Mouse (Mus musculus) kidney, embryonic 16.5 days (tissue): ENCODE measurements around the gene Gphn. TPM values are rescaled to one million over a fixed set of nuclear protein-coding genes. Genes with fewer than 3 reads are reported as not detected.
A peak's percentile ranks its signal among the peaks of the same experiment; 100 is the strongest.

Experiments used
- ATAC-seq: fragments of 200-750 bp; cut with Nextera tagmentation; 2 replicates; pipeline ENCODE4 v1.8.0; 2017; ENCODE audit warnings: moderate TSS enrichment; ENCODE audit not compliant: low FRiP score, low TSS enrichment
- H3K27ac ChIP-seq: fragments of 300-500 bp; sonication (generic); 2 replicates; pipeline ENCODE4 v1.5.1; 2014; ENCODE audit warnings: low read length
- H3K27me3 ChIP-seq: fragments of 300-500 bp; sonication (generic); 2 replicates; pipeline ENCODE4 v1.6.1; 2014; ENCODE audit warnings: low read length, control low read depth, mixed read lengths; ENCODE audit not compliant: insufficient read depth
- H3K36me3 ChIP-seq: fragments of 300-500 bp; sonication (generic); 2 replicates; pipeline ENCODE4 v1.6.1; 2014; ENCODE audit warnings: low read length, control low read depth, mixed read lengths; ENCODE audit not compliant: insufficient read depth
- H3K4me1 ChIP-seq: fragments of 300-500 bp; sonication (generic); 2 replicates; pipeline ENCODE4 v1.6.1; 2014; ENCODE audit warnings: low read length, control low read depth, mixed read lengths; ENCODE audit not compliant: insufficient read depth
- H3K4me2 ChIP-seq: fragments of 300-500 bp; sonication (generic); replicated peaks from 2 replicates; pipeline ENCODE4 v1.6.1; 2014; ENCODE audit warnings: low read depth, low read length
- H3K4me3 ChIP-seq: fragments of 300-500 bp; sonication (generic); 2 replicates; pipeline ENCODE4 v1.5.1; 2014; ENCODE audit warnings: mild to moderate bottlenecking, low read length
- H3K9ac ChIP-seq: fragments of 300-500 bp; sonication (generic); replicated peaks from 2 replicates; pipeline ENCODE4 v1.6.1; 2014; ENCODE audit warnings: low read length
- H3K9me3 ChIP-seq: fragments of 300-500 bp; sonication (generic); 2 replicates; pipeline ENCODE4 v1.6.1; 2016; ENCODE audit warnings: low read length, control low read depth
- WGBS: fragments of 180-500 bp; shearing (Covaris S2); extraction: QIAGEN DNeasy Blood & Tissue Kit; methylation state at CpG from one replicate; pipeline ENCODE4 v1.1.7; 2014; 5-methylcytosine and 5-hydroxymethylcytosine counted together
- polyA plus RNA-seq: library from polyadenylated mRNA; unstranded; fragments of >200 nt; fragmentation: Nextera tagmentation; extraction: Ambion mirVana; gene quantifications from 2 replicates; pipeline ENCODE4 v1.2.1, GENCODE M21; 2015

The Gphn gene
- polyA plus RNA-seq, result 16.9 and 17.4 TPM in 2 replicates

GRCm38 (mm10) chr12:78225707-78226518, at the start of gene Gphn:
TSS of gene Gphn (plus strand) at chr12:78226379.
- Histone ChIP-seq H3K9ac (peak within 1 kb of the TSS; percentile 86), H3K36me3 (no peaks in the 10 kb centered on the region), H3K27ac (peak within 1 kb of the TSS; percentile 99), H3K27me3 (no peaks in the 10 kb centered on the region), H3K4me1 (peaks cover 5% of the 10 kb centered on the region), H3K4me3 (peak within 1 kb of the TSS; percentile 97), H3K4me2 (peak within 1 kb of the TSS; percentile 91), H3K9me3 (no peaks in the 10 kb centered on the region)
- WGBS, result under 1% methylated on average over 67 of the region's 70 CpGs
- ATAC-seq, result peak; percentile 99

DNA sequence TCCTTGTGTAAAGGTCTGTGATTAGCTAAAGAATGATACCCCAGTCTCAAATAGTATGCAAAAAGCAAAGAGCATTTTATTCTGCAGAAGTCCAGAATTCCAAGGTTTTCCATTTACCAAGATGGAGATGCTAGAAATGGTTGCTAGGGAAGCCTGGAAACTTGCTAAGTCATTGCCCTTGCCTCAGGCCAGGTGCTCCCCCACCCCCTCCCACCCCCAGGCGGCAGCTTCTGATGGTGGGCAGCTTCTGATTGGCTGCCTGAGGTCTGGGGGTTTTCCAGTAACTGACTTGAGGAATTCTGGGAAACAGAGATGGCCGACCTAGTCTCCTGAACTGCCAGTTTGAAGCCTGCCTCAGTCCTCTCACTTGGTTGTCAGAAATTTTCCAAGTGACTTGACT, 44.7 kb upstream of the Gphn start:
- Histone ChIP-seq H3K4me1 (no peaks in the 10 kb centered on the region), H3K36me3 (no peaks in the 10 kb centered on the region), H3K27ac (no peak overlapping the region), H3K27me3 (no peaks in the 10 kb centered on the region), H3K9me3 (no peaks in the 10 kb centered on the region), H3K4me3 (no peak overlapping the region), H3K4me2 (no peak overlapping the region), H3K9ac (no peak overlapping the region)
- no peak for ATAC-seq
- WGBS, result 77% methylated on average over 2 of the region's 2 CpGs

GRCm38 (mm10) chr12:78193942-78194341, 32.2 kb upstream of the Gphn start, which contains the start of gene Gm6657:
TSS of gene Gm6657 (plus strand) at chr12:78194242.
- ATAC-seq, result no peak
- Histone ChIP-seq H3K9me3 (0 out of 2 replicates have a peak, but pooled peaks cover 6% of the 10 kb centered on the region), H3K27ac (no peak within 1 kb of the TSS), H3K4me1 (no peaks in the 10 kb centered on the region), H3K9ac (no peak within 1 kb of the TSS), H3K27me3 (no peaks in the 10 kb centered on the region), H3K4me2 (no peak within 1 kb of the TSS), H3K4me3 (no peak within 1 kb of the TSS), H3K36me3 (no peaks in the 10 kb centered on the region)

DNA sequence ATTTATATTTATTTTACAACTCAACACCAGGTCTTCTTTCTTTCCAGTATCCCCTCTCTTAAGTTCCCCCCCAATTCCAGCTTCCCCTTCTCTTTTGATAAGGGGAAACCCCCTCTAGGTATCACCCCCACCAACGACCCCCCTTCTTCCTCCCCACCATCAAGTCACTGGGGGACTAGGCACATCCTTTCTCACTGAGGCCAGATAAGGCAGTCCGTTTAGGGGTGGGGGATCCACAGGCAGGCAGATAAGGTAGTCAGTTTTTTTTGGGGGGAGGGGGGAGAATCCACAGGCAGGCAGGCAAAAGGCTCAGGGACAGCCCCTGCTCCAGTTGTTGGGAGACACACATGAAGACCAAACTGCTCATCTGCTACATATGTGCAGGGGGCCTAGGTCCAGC, 30.8 kb upstream of the Gphn start:
- Histone ChIP-seq H3K9me3 (0 out of 2 replicates have a peak, but pooled peaks cover 6% of the 10 kb centered on the region), H3K27me3 (no peaks in the 10 kb centered on the region), H3K4me3 (no peak overlapping the region), H3K36me3 (no peaks in the 10 kb centered on the region), H3K27ac (no peak overlapping the region), H3K4me2 (no peak overlapping the region), H3K9ac (no peak overlapping the region), H3K4me1 (no peaks in the 10 kb centered on the region)
- WGBS, result 67% methylated on average over 2 of the region's 2 CpGs
- ATAC-seq, result no peak

DNA sequence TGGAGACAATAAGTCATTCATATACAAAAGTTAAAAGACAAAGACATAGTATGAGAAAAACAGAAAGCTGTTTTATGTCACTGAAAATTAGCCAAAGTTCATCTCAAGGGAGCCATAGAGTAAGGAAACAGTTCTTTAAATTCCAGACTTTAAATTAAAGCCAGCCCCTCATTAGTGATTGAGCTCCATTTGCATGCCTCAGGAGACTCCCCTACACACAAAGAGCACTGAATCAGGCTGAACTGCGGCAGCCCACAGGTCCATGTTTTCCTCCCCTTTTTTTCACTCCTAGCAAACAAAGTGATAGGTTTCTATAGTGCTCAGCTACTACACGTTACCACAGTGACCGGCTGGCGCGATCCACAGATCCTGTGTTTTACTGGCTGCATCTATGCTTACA, 22.5 kb upstream of the Gphn start:
- ATAC-seq, result no peak
- Histone ChIP-seq H3K4me3 (no peak overlapping the region), H3K9ac (no peak overlapping the region), H3K27me3 (no peaks in the 10 kb centered on the region), H3K27ac (no peak overlapping the region), H3K4me2 (no peak overlapping the region), H3K4me1 (no peaks in the 10 kb centered on the region), H3K9me3 (no peaks in the 10 kb centered on the region), H3K36me3 (no peaks in the 10 kb centered on the region)
- 56% methylated on average over 5 of the region's 5 CpGs for WGBS

- Histone ChIP-seq H3K27ac (no peak overlapping the region), H3K4me3 (peak overlapping the region; percentile 15; the same call in 1 of the 2 replicates), H3K9ac (no peak overlapping the region), H3K4me1 (no peaks in the 10 kb centered on the region), H3K36me3 (no peaks in the 10 kb centered on the region), H3K4me2 (peak overlapping the region; percentile 45), H3K27me3 (no peaks in the 10 kb centered on the region), H3K9me3 (no peaks in the 10 kb centered on the region)
- 8% methylated on average over 5 of the region's 5 CpGs for WGBS
- peak; percentile 63; the same call in 1 of the 2 replicates for ATAC-seq
Observed at GRCm38 (mm10) chr12:78205915-78206570, 20.1 kb upstream of the Gphn start.

- H3K36me3 ChIP-seq, result no peaks in the 10 kb centered on the region
- no peak for ATAC-seq
- H3K4me2 ChIP-seq, result no peak overlapping the region
- no peaks in the 10 kb centered on the region for H3K27me3 ChIP-seq
- no peak overlapping the region for H3K9ac ChIP-seq
- 85% methylated on average over 4 of the region's 4 CpGs for WGBS
- H3K9me3 ChIP-seq, result no peaks in the 10 kb centered on the region
- H3K27ac ChIP-seq, result no peak overlapping the region
- no peak overlapping the region for H3K4me3 ChIP-seq
- no peaks in the 10 kb centered on the region for H3K4me1 ChIP-seq
Observed at GRCm38 (mm10) chr12:78206571-78206960, 19.6 kb upstream of the Gphn start.

DNA sequence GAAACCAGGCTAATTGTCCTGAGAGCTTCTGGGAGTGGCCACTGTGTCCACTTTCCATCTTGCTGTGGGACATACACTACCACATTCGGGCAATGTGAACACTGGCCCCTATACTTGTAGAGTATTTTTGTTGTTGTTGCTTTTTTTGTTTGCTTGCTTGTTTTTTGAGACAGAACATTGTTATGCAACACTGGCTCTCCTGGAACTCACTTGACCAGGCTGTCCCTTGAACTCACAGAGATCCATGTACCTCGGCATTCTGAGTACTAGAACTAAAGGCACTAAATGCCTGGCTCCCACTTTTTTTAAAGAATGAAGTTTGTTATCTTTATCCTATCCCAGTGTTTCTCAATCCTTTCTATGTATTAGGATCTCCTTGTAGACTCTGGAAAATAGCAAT, 16.3 kb upstream of the Gphn start:
- H3K27me3 ChIP-seq, result no peaks in the 10 kb centered on the region
- H3K27ac ChIP-seq, result no peak overlapping the region
- H3K9ac ChIP-seq, result no peak overlapping the region
- no peaks in the 10 kb centered on the region for H3K9me3 ChIP-seq
- WGBS, result 92% methylated on average over 2 of the region's 2 CpGs
- H3K36me3 ChIP-seq, result no peaks in the 10 kb centered on the region
- H3K4me2 ChIP-seq, result no peak overlapping the region
- ATAC-seq, result no peak
- H3K4me3 ChIP-seq, result no peak overlapping the region
- H3K4me1 ChIP-seq, result no peaks in the 10 kb centered on the region

DNA sequence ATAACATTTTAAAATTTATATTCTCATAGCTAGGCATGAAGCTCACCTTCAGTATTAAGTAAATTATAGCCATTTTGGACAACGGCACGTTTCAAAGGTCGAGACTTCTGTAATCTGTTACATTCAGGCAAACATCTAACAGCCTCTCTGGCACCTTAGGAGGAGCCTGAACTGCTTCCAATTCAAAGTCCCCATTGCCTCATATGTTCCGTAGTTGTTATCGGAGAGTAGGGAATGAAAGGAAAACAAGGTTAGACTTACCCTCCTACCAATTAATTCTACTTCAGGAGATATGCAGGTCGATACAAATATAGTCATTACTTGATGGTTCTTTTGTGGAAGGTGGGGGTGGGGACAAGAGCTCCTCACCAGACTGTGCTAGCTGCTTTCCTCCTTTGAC, 10.7 kb upstream of the Gphn start:
- no peak overlapping the region for H3K27ac ChIP-seq
- ATAC-seq, result no peak
- no peak overlapping the region for H3K4me2 ChIP-seq
- no peak overlapping the region for H3K4me3 ChIP-seq
- no peak overlapping the region for H3K9ac ChIP-seq
- H3K27me3 ChIP-seq, result no peaks in the 10 kb centered on the region
- no peaks in the 10 kb centered on the region for H3K36me3 ChIP-seq
- H3K9me3 ChIP-seq, result no peaks in the 10 kb centered on the region
- WGBS, result 69% methylated on average over 6 of the region's 6 CpGs
- H3K4me1 ChIP-seq, result no peaks in the 10 kb centered on the region
